Mouse (Mus musculus): ENCODE measurements around the gene Tomm6.
"Not testable (repeated sequence)": the region's sequence is repeated elsewhere in the genome, so short reads cannot be mapped to it uniquely, and the experiment has no call there.

Gene Tomm6

DNA sequence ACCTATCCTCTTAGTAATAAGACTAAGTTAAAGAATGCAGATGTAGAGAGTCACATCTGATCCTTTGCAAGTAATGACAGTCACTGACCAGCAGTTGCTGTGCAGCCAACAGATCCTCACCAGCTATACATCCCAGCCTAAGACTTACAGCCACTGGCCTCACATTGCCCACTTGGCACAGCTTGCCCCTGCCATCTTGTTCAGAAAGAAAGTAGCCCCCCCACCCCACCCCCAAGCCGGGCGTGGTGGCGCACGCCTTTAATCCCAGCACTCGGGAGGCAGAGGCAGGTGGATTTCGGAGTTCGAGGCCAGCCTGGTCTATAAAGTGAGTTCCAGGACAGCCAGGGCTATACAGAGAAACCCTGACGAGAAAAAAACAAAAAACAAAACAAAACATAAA lies 33.8 kb downstream of the Tomm6 start:
- DNase-seq (ENCODE audit: low read depth, low spot score) = not testable (repeated sequence)

DNA sequence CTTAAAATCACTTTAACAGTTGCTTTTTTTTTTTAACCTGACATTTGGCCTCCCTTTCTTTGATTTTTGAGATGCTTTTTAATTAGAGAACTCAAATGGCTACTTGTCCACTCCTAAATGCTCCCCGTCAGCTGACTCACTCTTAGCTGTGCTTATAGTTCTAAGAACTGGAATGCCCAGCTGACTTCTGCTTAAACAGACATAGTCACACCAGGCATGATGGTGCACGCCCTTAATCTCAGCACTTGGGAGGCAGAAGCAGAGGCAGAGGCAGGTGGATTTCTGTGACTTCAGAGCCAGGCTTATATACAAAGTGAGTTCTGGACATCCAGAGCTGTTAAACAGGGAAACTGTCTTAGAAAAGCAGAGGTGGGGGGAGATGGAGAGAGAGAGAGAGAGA lies 36.2 kb downstream of the Tomm6 start:
- no peak for DNase-seq (ENCODE audit: low read depth, low spot score)

DNA sequence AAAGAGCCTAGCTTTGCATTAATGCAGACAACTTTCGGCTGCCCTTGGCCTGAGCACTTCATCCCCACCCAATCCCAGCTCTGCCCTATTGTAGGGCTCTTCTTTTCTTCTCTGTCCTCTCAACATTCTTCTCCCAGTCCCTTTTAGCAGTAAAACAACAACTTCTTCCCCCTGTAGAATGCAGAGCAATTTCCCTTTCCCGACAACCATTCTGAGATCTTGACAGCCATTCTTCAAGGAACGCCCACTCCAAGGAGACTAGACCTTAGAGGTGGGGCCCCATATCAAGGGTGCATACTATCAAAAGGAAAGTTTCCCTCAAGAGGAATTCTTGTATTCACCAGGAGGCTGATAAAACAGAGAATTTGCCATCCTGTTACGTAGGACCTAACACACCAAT lies 39.2 kb downstream of the Tomm6 start:
- no peak for DNase-seq (ENCODE audit: low read depth, low spot score)

DNA sequence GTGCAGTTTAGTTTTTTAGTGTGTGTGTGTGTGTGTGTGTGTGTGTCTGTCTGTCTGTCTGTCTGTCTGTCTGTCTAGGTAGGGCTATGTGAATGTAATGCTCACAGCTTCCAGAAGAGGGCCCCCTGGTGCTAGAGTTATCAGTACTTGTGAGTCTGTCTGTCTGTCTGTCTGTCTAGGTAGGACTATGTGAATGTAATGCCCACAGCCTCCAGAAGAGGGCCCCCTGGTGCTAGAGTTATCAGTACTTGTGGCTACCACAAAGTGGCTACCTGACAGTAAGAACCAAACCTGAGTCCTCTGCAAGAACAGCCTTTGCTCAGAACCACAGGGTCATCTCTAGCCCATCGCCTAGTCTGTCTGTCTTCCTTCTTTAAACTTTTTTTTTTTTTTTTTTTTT lies 41.5 kb downstream of the Tomm6 start:
- peak; percentile 77 for DNase-seq (ENCODE audit: low read depth, low spot score)

DNA sequence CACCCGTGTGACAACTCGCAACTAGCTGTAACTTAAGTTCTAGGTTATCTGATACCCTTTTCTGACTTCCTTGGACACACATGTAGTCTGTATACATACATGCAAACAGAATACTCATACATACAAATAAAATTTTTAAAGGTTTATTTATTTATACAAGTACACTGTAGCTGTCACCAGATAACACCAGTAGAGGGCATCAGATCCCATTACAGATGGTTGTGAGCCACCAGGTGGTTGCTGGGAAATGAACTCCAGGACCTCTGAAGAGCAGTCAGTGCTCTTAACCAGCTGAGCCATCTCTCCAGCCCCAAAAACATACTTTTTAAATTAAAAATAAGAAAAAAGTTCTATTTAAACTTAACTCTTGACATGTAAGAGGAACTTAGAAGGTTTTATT lies 45.2 kb downstream of the Tomm6 start:
- DNase-seq (ENCODE audit: low read depth, low spot score) = peak; percentile 23
